Mouse (Mus musculus) MEL (cell line): ENCODE measurements at regions not wholly inside any gene's neighbourhood (a gene's known extent, or its start where the extent isn't known, plus 50 kb on each side); places are given as distances from the start of the nearest gene placed in this dataset.
A peak's percentile ranks its signal among the peaks of the same experiment; 100 is the strongest.

ENCODE experiments used
- DNase-seq: peaks from one replicate; pipeline ENCODE4 v3.0.0; 2011; ENCODE audit warnings: low read depth, low spot score
- H3K27ac ChIP-seq: 2 replicates; pipeline ENCODE4 v1.5.1; 2012; ENCODE audit warnings: low read depth, mild to moderate bottlenecking, control low read depth, low read length, moderate library complexity; ENCODE audit not compliant: control insufficient read depth
- H3K27me3 ChIP-seq, 2 experiments: fragments of 150-350 bp in 1 of 2; sonication (generic) in 1 of 2; 2 replicates each; pipeline ENCODE4 v1.6.1; 2012; ENCODE audit warnings: low read length in 2 of 2, mild to moderate bottlenecking in 2 of 2, improper control_type of control experiment in 1 of 2, moderate library complexity in 1 of 2; ENCODE audit not compliant: insufficient read depth in 2 of 2, control insufficient read depth in 1 of 2
- H3K36me3 ChIP-seq, 2 experiments: 2 replicates each; pipeline ENCODE4 v1.6.1; 2012 to 2014; ENCODE audit warnings: low read length in 2 of 2, improper control_type of control experiment in 1 of 2, inconsistent platforms in 1 of 2, mild to moderate bottlenecking in 1 of 2; ENCODE audit not compliant: insufficient read depth in 2 of 2, control insufficient read depth in 1 of 2
- H3K4me1 ChIP-seq, 2 experiments: fragments of 150-350 bp in 1 of 2; sonication (generic) in 1 of 2; 2 replicates each; pipeline ENCODE4 v1.6.1; 2012; ENCODE audit warnings: low read length in 2 of 2, improper control_type of control experiment in 1 of 2, mild to moderate bottlenecking in 1 of 2; ENCODE audit not compliant: insufficient read depth in 2 of 2, control insufficient read depth in 1 of 2
- H3K4me3 ChIP-seq, 2 experiments: fragments of 150-350 bp in 1 of 2; sonication (generic) in 1 of 2; 2 replicates each; pipeline ENCODE4 v1.5.1; 2012; ENCODE audit warnings: low read depth in 2 of 2, low read length in 2 of 2, mild to moderate bottlenecking in 2 of 2, moderate library complexity in 2 of 2, control low read depth in 1 of 2, improper control_type of control experiment in 1 of 2; ENCODE audit not compliant: control insufficient read depth in 1 of 2, insufficient read depth in 1 of 2
- H3K79me2 ChIP-seq: 2 replicates; pipeline ENCODE4 v1.6.1; 2012; ENCODE audit warnings: mild to moderate bottlenecking, low read length, moderate library complexity; ENCODE audit not compliant: control insufficient read depth, poor library complexity, insufficient read depth
- H3K9ac ChIP-seq: 2 replicates; pipeline ENCODE4 v1.6.1; 2012; ENCODE audit warnings: low read depth, mild to moderate bottlenecking, control low read depth, low read length, moderate library complexity; ENCODE audit not compliant: control insufficient read depth, poor library complexity, severe bottlenecking
- H3K9me3 ChIP-seq: fragments of 150-350 bp; sonication (generic); replicated peaks from 2 replicates; pipeline ENCODE4 v1.6.1; 2012; ENCODE audit warnings: mild to moderate bottlenecking, low read length, improper control_type of control experiment, moderate library complexity; ENCODE audit not compliant: insufficient read depth
- BHLHE40 ChIP-seq: IDR thresholded peaks from 2 replicates; pipeline ENCODE4 v1.6.1; 2012; ENCODE audit warnings: low read depth, mild to moderate bottlenecking, inconsistent platforms, low read length, improper control_type of control experiment, borderline replicate concordance
- CTCF ChIP-seq, 3 experiments: IDR thresholded peaks in 2 of 3; conservative IDR thresholded peaks in 1 of 3; 2 replicates each; pipeline ENCODE4 v1.5.1; 2011 to 2012; ENCODE audit warnings: low read length in 3 of 3, low read depth in 2 of 3, mild to moderate bottlenecking in 2 of 3, improper control_type of control experiment in 1 of 3, inconsistent platforms in 1 of 3, mixed read lengths in 1 of 3, moderate library complexity in 1 of 3; ENCODE audit not compliant: control insufficient read depth in 1 of 3, insufficient read depth in 1 of 3, poor library complexity in 1 of 3, severe bottlenecking in 1 of 3
- GATA1 ChIP-seq: IDR thresholded peaks from 2 replicates; pipeline ENCODE4 v1.6.1; 2011; ENCODE audit warnings: low read depth, low read length, improper control_type of control experiment
- HCFC1 ChIP-seq: IDR thresholded peaks from 2 replicates; pipeline ENCODE4 v1.6.1; 2012; ENCODE audit warnings: low read depth, mild to moderate bottlenecking, inconsistent platforms, low read length, improper control_type of control experiment, moderate library complexity
- JUND ChIP-seq: IDR thresholded peaks from 2 replicates; pipeline ENCODE4 v1.6.1; 2011; ENCODE audit warnings: low read depth, mild to moderate bottlenecking, improper control_type of control experiment, low read length
- NRF1 ChIP-seq: IDR thresholded peaks from 2 replicates; pipeline ENCODE4 v1.6.1; 2014; ENCODE audit warnings: low read depth, mild to moderate bottlenecking, inconsistent platforms, low read length, improper control_type of control experiment, moderate library complexity; ENCODE audit not compliant: poor library complexity, insufficient read depth, severe bottlenecking
- POLR2AphosphoS2 ChIP-seq: IDR thresholded peaks from 2 replicates; pipeline ENCODE4 v1.6.1; 2011; ENCODE audit warnings: low read length, improper control_type of control experiment
- RAD21 ChIP-seq: IDR thresholded peaks from 2 replicates; pipeline ENCODE4 v1.6.1; 2011; ENCODE audit warnings: mild to moderate bottlenecking, low read depth, low read length, improper control_type of control experiment
- RCOR1 ChIP-seq: IDR thresholded peaks from 2 replicates; pipeline ENCODE4 v1.6.1; 2012; ENCODE audit warnings: low read depth, mild to moderate bottlenecking, inconsistent platforms, low read length, improper control_type of control experiment
- SMC3 ChIP-seq: IDR thresholded peaks from 2 replicates; pipeline ENCODE4 v1.6.1; 2011; ENCODE audit warnings: low read depth, low read length, improper control_type of control experiment
- TAL1 ChIP-seq: IDR thresholded peaks from 2 replicates; pipeline ENCODE4 v1.6.1; 2012; ENCODE audit warnings: mild to moderate bottlenecking, inconsistent platforms, low read length, moderate library complexity, mixed read lengths
- ZC3H11A ChIP-seq: IDR thresholded peaks from 2 replicates; pipeline ENCODE4 v1.6.1; 2012; ENCODE audit warnings: low read depth, mild to moderate bottlenecking, inconsistent platforms, low read length, improper control_type of control experiment

DNA sequence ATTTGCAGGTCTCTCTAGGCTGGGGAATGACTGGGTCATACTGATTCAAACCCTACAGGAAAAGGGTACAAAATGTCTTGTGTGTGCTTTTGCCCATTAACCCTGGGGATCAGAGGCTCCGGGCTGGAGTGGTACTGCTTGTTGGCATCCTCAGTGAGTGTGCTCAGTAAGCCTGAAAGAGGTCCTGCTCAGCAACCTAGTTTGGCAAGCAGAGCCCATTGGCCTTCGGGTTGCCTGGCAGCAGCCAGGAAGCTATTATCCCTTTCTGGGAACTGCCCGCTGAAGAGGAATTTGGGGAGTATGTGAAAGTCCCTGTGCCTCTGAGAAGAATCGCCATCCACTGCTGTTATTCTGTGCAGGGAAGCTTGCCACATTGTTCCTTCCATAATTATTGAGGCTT lies 117.1 kb downstream of the Amer3 start:
- TF ChIP-seq ZC3H11A = no peak
- no peak for TF ChIP-seq NRF1
- TF ChIP-seq GATA1 = no peak
- no peak for TF ChIP-seq POLR2AphosphoS2
- TF ChIP-seq CTCF (IDR thresholded peaks at IDR 0.05 in 2 of 3, conservative IDR thresholded peaks at IDR 0.05 in 1 of 3; ENCODE audit: control insufficient read depth in 1 of 3, insufficient read depth in 1 of 3, low read depth in 2 of 3, low read length in 3 of 3, poor library complexity in 1 of 3, severe bottlenecking in 1 of 3) = no peak
- TF ChIP-seq BHLHE40 = no peak
- Histone ChIP-seq H3K9ac (no peak overlapping the region), H3K79me2 (no peaks in the 10 kb centered on the region), H3K27ac (no peak overlapping the region), H3K9me3 (no peaks in the 10 kb centered on the region), H3K4me3 (no peak overlapping the region), H3K27me3 (no peaks in the 10 kb centered on the region), H3K4me1 (no peaks in the 10 kb centered on the region), H3K36me3 (no peaks in the 10 kb centered on the region)
- no peak for DNase-seq

DNA sequence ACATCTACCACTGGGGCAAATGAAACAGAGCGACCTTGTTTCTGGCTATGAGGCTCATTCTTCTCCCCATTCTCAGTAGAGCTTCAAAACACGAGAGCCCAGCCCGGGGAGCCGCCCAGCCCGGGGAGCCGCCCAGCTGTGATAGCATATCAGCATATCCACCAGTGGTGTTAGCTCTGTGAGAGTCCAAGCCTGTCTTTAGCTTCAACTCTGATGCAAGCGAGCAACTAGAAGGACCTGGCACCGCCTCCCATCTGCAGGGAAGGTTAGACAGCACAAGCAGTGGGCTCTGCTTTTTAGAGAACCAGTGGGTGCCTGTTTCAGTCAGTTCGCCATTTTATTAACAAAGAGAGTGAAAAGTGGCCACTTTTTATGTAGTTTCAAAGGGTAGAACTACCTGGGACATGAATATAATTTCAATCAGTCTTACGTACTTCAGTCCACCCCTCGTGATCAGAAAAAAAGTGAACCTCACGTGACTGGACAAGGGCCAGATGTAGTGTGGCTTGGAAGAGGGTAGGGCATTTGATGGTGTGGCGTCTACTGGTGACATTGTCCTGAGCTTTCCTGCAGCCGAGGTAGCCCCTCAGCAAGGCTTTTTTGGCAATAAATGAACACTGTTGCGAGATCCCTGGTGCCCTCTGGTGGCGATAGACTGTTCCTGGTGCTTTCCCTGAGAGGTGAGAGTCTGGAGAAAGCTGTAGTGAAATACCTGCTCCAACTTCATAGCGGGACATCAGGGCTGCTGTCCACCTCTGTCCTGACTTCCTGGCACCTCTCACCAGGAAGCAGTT lies 121.0 kb downstream of the Amer3 start:
- Histone ChIP-seq H3K27ac (no peak overlapping the region), H3K4me3 (no peak overlapping the region), H3K36me3 (no peaks in the 10 kb centered on the region), H3K9me3 (no peaks in the 10 kb centered on the region), H3K27me3 (no peaks in the 10 kb centered on the region), H3K4me1 (no peaks in the 10 kb centered on the region), H3K9ac (no peak overlapping the region), H3K79me2 (no peaks in the 10 kb centered on the region)
- DNase-seq = peak; percentile 3
- TF ChIP-seq SMC3 (peak; percentile 36), RAD21 (peak; percentile 3), CTCF (IDR thresholded peaks at IDR 0.05 in 2 of 3, conservative IDR thresholded peaks at IDR 0.05 in 1 of 3; ENCODE audit: control insufficient read depth in 1 of 3, insufficient read depth in 1 of 3, low read depth in 2 of 3, low read length in 3 of 3, poor library complexity in 1 of 3, severe bottlenecking in 1 of 3) (peak in 2 of 3 experiments; percentile 21 to 31; a peak in 4 of 6 replicates), RCOR1 (no peak)

DNA sequence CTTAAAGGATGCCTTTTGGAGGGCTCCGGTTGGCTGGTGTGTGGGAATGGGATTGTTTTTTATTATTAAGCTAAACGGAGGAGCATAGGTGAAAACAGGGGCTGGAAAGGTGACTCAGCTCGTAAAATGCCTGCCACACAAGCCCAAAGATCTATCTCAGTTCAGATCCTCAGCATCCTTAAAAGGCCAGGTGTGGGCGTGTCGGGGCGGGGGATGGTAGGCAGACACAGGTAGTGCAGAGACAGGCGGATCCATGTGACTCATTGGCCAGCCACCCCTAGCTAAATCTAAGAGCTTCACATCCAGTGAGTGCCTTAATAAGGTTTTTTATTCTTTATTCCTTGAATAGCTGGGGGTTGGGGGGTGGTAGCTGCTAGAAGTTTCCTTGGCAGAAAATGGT lies 122.0 kb downstream of the Amer3 start:
- no peak overlapping the region for H3K27ac ChIP-seq
- TF ChIP-seq HCFC1 (no peak), TAL1 (no peak), JUND (no peak)
- no peak overlapping the region for H3K9ac ChIP-seq
- no peaks in the 10 kb centered on the region for H3K9me3 ChIP-seq
- no peak for DNase-seq
- H3K4me3 ChIP-seq = no peak overlapping the region
- H3K36me3 ChIP-seq = no peaks in the 10 kb centered on the region
- H3K4me1 ChIP-seq = no peaks in the 10 kb centered on the region
- no peaks in the 10 kb centered on the region for H3K79me2 ChIP-seq
- no peaks in the 10 kb centered on the region for H3K27me3 ChIP-seq
